Mouse (Mus musculus) megakaryocyte progenitor cell, adult 5-6 weeks (primary cell): ENCODE results near the gene Iqschfp. TPM values are rescaled to one million over a fixed set of nuclear protein-coding genes. Genes with fewer than 3 reads are reported as not detected.

Source experiments
- ATAC-seq: replicated peaks from 2 replicates; pipeline ENCODE4 v1.8.0; 2016; ENCODE audit warnings: mild to moderate bottlenecking, moderate TSS enrichment, inconsistent platforms; ENCODE audit not compliant: poor library complexity
- total RNA-seq, 2 experiments: library from RNA; stranded (forward) in 1 of 2; stranded (reverse) in 1 of 2; fragments of 157-497, 149-512 nt in 1 of 2; fragments of 200-1000 nt in 1 of 2; gene quantifications; 2 replicates each; pipeline versions ENCODE4 v1.2.3 to v1.2.4; 2015 to 2017

The Iqschfp gene
- total RNA-seq, 2 experiments from 2014 or later = not detected

- ATAC-seq = no peak
Observed at GRCm38 (mm10) chr3:68669418-68669974, 777.5 kb downstream of the Iqschfp start.

GRCm38 (mm10) chr3:68674721-68675120 lies 782.7 kb downstream of the Iqschfp start:
- ATAC-seq = no peak

- no peak for ATAC-seq
Observed at GRCm38 (mm10) chr3:68675216-68675835, 783.3 kb downstream of the Iqschfp start.

Other genes starting within 250 kb of the Iqschfp start
- gene Iqcj, start within 50 bp of the Iqschfp start, total RNA-seq (2015) = not detected in 2 replicates
- not detected in 2 replicates for gene Iqcj, start within 50 bp of the Iqschfp start, total RNA-seq (2017)
- gene Schip1, start 172.6 kb downstream of the Iqschfp start, total RNA-seq (2015) = 3.3 and 5.6 TPM in 2 replicates
- gene Schip1, start 172.6 kb downstream of the Iqschfp start, total RNA-seq (2017) = 5.0 and 7.4 TPM in 2 replicates